ENCODE assay signal across 21 mouse cellular contexts in genomic region chr17:79170690-79171089, GRCm38 (mm10).
DNase-seq lines count a peak whose midpoint lies in the region; ATAC-seq and TF ChIP-seq lines count a peak whose summit lies in the region.
"Had no signal": no experiment of that assay in that cellular context is flagged by ENCODE, and none has a peak within 500 bp of the region (broad histone marks: within the 10 kb centered on the region; RNA-seq: fewer than 3 reads in every experiment).

No protein-coding gene starts in this region.

- DNase-seq in kidney, adult 2 months = peak; percentile 38
- no peak for DNase-seq in kidney, postnatal 25 days
- no peak for DNase-seq in kidney, postnatal 4 days
- no peak for DNase-seq in Patski (ENCODE audit: low read depth, low spot score)
- DNase-seq in spleen, postnatal 36 days (ENCODE audit: low spot score in 2 of 2) = no peak
- no peak for DNase-seq in left cerebral cortex, adult 11 months (ENCODE audit: low spot score)
- DNase-seq: adrenal gland, postnatal 14 days; cerebellum, adult 18-20 months; cerebellum, adult 9-11 months; cerebellum, postnatal 36 days; forebrain, postnatal 0 days; gastrocnemius, postnatal 36 days; heart, postnatal 10 days had no signal

- POLR2A ChIA-PET in Patski (lab: Charles Lee) = no interaction called here

- no peaks in the 10 kb centered on the region for H3K4me1 ChIP-seq in kidney, adult 2 months (ENCODE audit: control insufficient read depth, insufficient read depth, low read length)
- peaks cover 12% of the 10 kb centered on the region for H3K4me1 ChIP-seq in kidney, embryonic 16.5 days (ENCODE audit: insufficient read depth, low read length)
- H3K4me1 ChIP-seq: forebrain, embryonic 13.5 days had no signal

- H3K4me3 ChIP-seq in kidney, adult 2 months (ENCODE audit: insufficient read depth, low read depth, low read length) = no peak overlapping the region
- H3K4me3 ChIP-seq in kidney, embryonic 16.5 days (ENCODE audit: low read length) = no peak overlapping the region
- H3K4me3 ChIP-seq: embryonic facial prominence, embryonic 13.5 days; forebrain, embryonic 13.5 days; heart, embryonic 10.5 days; hindbrain, embryonic 13.5 days had no signal

- H3K4me2 ChIP-seq in kidney, embryonic 16.5 days (replicated peaks; ENCODE audit: low read depth, low read length) = no peak overlapping the region
- H3K4me2 ChIP-seq: embryonic facial prominence, embryonic 13.5 days; forebrain, embryonic 13.5 days; hindbrain, embryonic 13.5 days had no signal

- no peaks in the 10 kb centered on the region for H3K9me3 ChIP-seq in kidney, embryonic 16.5 days (ENCODE audit: low read length)
- H3K9me3 ChIP-seq: embryonic facial prominence, embryonic 13.5 days; forebrain, embryonic 13.5 days; heart, embryonic 10.5 days; hindbrain, embryonic 13.5 days had no signal

- no peak overlapping the region for H3K9ac ChIP-seq in kidney, embryonic 16.5 days (replicated peaks; ENCODE audit: low read length)
- H3K9ac ChIP-seq: embryonic facial prominence, embryonic 13.5 days; forebrain, embryonic 13.5 days; forebrain, postnatal 0 days; hindbrain, embryonic 13.5 days had no signal

- TF ChIP-seq CTCF in kidney, adult 2 months (conservative IDR thresholded peaks at IDR 0.05; ENCODE audit: insufficient read depth, insufficient read length, low read depth, low read length) = no peak
- TF ChIP-seq CTCF in Patski (IDR thresholded peaks at IDR 0.05) = no peak

- no peaks in the 10 kb centered on the region for H3K27me3 ChIP-seq in kidney, adult 2 months (replicated peaks; ENCODE audit: control insufficient read depth, insufficient read depth, low read length)
- H3K27me3 ChIP-seq in kidney, embryonic 16.5 days (ENCODE audit: insufficient read depth, low read length) = no peaks in the 10 kb centered on the region
- H3K27me3 ChIP-seq in Patski = no peaks in the 10 kb centered on the region
- H3K27me3 ChIP-seq: embryonic facial prominence, embryonic 13.5 days; forebrain, embryonic 13.5 days; hindbrain, embryonic 13.5 days had no signal

- peak overlapping the region; percentile 31; the same call in 1 of the 2 replicates for H3K27ac ChIP-seq in kidney, adult 2 months (ENCODE audit: insufficient read depth, low read depth, low read length)
- peak overlapping the region; percentile 73; the same call in 1 of the 2 replicates for H3K27ac ChIP-seq in kidney, embryonic 16.5 days (ENCODE audit: low read length)
- H3K27ac ChIP-seq: embryonic facial prominence, embryonic 13.5 days; forebrain, embryonic 13.5 days; heart, embryonic 10.5 days; hindbrain, embryonic 13.5 days; hindbrain, postnatal 0 days had no signal

- in situ Hi-C loops in Patski (cut with MboI; ENCODE audit: low pct_unique_long_range_greater_than_20kb) = loop anchor here (25.0 kb wide), 1 partner anchor 167 kb away; no protein-coding TSS in a partner anchor

- CTCF ChIA-PET in Patski (lab: Charles Lee) = no interaction called here

- no peaks in the 10 kb centered on the region for H3K36me3 ChIP-seq in kidney, adult 2 months (ENCODE audit: control insufficient read depth, insufficient read depth, low read length)
- H3K36me3 ChIP-seq in kidney, embryonic 16.5 days (ENCODE audit: insufficient read depth, low read length) = no peaks in the 10 kb centered on the region
- H3K36me3 ChIP-seq: embryonic facial prominence, embryonic 13.5 days; G1E; heart, embryonic 10.5 days; hindbrain, embryonic 13.5 days had no signal

- ATAC-seq in kidney, embryonic 16.5 days (ENCODE audit: low FRiP score, low TSS enrichment) = peak; percentile 75
- ATAC-seq in Patski = peak; percentile 51
- ATAC-seq: activated CD4-positive, CD25-positive, alpha-beta regulatory T cell, adult 4 months; forebrain, embryonic 13.5 days; forebrain, postnatal 0 days; hindbrain, postnatal 0 days had no signal

- 57% methylated on average over 4 of the region's 4 CpGs for WGBS in kidney, adult 2 months
- 35% methylated on average over 4 of the region's 4 CpGs for WGBS in kidney, embryonic 16.5 days

- no peak for TF ChIP-seq POLR2A in kidney, adult 2 months (IDR thresholded peaks at IDR 0.05; ENCODE audit: low read depth, low read length)
